Mouse (Mus musculus): ENCODE results near the gene Rnf43.

Gene Rnf43

DNA sequence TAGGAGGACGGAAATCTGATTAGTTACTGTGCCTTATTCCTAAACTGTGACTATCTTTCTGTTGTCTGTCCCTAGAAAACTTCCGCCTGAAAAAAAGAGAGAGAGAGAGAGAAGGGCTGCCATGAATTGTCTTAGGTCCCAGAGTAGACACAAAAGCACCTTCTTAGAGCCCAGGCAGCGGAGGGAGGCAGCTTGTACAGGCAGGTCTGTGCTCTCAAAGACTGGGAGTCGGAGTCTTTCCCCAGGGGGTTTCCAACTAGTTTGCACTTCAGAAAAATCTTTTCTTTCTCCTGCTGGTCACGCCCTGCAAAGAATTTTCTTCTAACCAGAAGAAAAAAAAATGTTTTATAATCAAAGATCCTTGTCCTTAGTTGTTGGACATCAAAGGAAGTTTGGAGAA, 15.2 kb downstream of the Rnf43 start:
- no peak for DNase-seq (ENCODE audit: low spot score)

DNA sequence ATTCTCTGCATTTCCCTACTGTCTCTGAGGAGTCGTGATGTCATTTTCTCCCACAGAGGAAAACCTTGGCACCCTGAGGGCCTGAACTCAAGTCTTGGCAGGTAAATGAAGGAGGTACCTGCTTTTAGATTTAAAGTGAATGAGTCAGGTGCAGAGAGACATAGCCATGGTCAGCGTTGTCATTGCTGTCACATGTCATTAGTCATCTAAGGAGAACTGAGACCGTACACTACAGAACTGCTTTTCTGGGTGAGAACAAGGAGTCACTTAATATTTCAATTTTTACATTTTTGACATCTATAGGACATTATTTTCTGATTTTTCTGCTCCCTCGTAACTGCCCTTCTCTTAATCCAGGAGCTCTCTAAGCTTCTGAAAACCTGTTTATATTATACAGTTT, 16.0 kb downstream of the Rnf43 start:
- DNase-seq (ENCODE audit: low spot score): no peak

DNA sequence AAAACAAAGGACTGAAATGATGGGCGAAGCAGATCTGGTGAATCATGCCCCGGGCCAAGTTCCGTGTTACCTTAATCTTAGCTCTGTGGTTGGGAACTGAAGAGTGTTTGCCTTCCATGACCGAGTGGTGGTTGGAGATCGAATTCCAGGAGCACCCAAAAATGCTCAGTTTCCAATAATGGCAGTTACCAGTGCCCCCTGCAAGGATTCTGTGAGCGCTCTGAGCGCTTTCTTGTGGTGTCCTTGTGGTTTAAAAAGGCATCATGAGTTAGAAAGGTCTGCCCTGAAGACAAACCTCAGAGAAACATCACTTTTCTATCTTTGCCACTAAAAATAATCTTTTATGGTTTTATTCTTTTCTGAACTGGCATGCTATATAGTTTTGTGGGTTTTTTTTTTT, 16.5 kb downstream of the Rnf43 start:
- no peak for DNase-seq (ENCODE audit: low spot score)

DNA sequence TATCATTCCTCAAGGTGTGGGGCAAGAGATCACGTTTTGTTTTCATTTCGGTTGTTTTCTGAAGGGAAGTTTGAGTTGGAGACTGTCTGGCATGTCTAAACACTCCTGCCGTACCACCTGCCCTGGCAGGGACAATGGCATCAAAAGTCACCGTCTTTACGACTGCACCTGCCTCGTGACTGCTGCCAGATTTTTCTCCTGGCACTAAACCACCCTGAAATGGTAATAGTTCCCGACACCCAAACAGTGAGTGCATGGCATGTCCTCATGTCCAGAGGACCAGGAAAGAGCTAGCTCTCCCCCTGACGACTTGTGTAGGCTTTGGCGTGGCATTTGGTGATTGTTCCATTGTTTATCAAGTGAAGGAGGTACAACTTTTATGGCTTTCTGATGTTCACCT, 18.3 kb downstream of the Rnf43 start:
- DNase-seq (ENCODE audit: low spot score): no peak

DNA sequence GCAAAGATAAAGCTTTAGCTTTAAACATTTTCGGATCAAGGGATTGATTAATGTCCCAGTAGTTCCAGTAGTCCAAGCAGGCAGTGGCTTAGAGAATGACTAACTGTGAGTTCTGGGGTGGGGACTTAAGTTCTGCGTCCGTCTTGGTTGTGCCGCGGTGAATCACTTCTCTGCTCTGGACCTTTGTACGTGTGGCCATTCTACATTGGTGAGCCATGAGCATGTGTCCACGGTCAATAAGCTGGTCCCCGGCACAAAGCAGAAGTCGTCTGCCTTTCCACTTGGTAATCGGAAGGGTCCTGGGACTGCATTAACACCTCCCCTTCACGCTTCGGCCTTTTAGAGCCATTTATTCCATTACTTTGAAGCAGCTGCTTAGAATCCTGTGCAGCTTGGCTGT, 19.6 kb downstream of the Rnf43 start:
- no peak for DNase-seq (ENCODE audit: low spot score)

DNA sequence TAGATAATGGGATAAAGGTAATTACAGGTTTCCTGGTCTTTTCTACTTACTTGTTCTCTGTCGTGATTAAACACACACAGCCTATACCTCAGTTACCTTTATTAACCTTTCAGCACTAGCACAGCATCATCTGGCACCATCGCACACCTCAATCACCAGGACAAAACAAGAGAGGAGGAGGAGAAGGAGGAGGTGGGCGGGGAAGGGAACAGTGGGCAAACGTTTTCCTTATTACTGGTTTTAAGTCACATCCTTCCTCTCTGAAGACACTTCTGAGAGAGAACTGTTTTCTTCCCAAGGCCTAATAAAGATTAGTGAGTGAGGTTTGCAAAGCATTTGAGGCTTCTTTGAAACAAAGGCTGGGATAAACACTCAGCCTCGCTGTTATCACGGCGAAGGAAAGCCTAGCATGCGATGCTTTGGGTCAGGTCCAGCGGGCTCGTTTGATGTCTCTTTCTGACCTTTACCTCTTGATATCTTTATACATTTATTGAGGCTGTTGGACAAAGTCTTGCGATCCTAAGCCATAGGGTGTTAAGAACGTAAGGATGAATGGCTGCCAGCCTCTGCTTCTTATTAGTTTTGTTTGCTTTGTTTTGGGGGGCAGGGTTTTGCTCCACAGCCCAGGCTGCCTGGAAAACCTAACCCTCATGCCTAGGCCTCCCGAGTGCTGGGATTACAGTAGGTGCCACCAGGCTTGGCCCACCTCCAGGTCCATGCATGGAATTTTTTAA, 20.5 kb downstream of the Rnf43 start:
- no peak for DNase-seq (ENCODE audit: low spot score)

DNA sequence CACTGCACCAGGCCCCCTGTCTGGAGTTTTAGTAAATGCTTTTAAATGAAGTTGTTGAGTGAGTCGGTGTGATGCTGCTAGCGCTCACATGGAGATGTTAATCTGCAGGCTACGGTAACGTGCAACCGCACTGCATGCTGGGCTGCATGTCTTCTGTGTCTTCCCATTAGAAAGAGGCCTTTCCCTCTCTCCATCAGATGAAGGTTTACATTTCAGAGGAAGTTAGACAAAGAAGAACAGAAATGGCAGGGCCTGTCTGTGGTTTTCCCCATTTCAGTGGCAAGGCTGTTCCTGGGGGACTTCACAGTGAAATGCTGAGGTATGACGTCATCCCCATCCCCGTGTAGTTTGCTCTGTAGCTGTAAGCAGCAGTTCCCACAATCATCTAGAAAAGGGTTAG, 23.9 kb downstream of the Rnf43 start:
- DNase-seq (ENCODE audit: low spot score): no peak

DNA sequence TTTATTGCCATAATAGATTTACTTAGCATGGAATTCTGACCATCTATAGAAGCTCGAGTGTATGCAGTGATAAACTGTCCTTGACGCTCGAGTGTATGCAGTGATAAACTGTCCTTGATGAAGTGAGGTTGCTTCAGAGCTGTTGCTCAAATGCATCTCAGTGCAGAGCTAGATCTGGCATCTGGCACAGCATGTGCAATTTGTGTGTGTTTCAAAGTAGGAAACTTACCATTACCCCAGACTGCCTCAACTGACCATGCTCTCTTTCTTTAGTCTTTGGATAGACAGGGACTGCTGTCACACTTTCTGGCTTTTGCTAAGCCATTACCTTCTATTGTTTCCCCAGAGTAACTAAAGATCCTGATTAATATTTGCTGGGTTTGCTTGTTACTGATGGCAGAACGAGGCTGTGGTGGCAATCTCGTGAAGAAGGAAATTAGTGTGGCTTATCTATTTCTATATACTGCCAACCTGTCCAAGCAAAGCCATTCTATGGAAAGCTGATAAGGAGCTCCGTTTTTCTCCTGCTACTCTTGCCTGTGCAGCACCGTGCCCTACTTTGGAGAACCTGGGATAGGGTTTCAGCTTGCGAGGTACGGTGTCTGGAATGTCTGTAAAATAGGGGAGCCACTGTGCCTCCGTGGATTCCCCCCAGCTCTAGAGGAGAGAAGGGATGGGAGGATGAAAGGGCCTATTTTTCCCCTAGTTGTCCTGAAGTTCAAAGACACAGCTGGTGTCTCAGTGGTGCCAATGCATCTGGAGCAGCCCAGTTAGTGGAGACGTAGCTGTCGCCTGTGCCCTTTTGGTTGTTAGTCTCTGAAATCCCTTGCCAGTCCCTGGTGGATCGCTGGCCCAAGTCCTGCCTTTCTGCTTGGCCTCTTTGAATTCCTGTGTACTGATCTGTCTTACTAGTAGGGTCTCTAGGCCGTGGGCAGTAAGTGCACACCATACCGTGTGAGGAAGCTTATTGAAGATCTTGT, 25.0 kb downstream of the Rnf43 start:
- no peak for DNase-seq (ENCODE audit: low spot score)

DNA sequence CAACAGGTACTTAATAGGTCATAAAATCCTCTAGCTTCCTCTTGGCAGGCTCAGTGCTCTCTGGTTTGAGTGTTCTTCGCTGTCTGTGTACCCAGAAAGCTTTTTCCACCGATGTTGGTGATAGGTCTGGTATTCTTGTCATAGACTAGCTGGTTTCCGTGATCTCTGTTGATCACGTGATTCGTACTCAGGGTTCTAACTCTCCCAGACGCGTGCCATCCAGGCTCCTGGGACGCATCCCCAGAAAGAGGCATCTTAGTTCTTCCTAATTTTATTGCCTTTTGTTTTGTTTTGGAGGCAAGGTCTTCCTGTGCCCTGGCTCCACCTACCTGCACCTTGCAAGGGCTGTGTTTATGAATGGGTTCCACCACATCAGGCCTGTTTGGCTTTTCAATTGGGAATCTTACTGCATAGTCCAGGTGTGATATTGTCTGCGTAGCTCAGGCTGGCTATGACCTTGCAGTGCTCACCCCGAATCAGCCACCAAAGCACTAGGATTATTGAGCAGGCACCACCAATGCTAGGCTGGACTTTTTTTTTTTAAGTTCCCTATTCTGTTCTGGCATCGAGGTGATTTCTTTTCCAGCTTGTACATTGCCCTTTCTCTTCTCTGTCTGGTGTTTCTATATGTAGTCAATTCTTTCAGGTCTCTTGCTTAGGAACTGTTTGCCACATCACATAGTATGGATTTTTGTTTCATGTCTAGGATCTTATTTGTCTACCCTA, 26.1 kb downstream of the Rnf43 start:
- no peak for DNase-seq (ENCODE audit: low spot score)

DNA sequence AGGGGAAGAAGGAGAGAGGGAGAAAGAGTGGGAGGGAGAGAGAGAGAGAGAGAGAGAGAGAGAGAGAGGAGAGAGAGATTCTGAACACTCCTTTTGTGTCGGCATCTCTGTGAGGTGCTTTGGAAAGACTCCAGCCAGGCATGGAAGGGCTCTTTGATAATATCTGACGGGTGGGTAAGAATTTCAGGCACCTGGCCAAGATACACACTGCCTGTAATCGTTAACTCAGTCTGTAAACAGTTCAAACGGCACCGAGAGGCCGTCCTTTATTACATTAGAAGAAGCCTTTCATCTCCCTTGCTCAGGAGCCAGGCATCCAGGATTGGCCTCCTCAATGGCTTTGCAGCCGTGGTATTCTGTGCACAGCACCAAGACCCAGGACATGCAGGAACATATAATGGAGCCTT, 26.9 kb downstream of the Rnf43 start:
- peak; percentile 77 for DNase-seq (ENCODE audit: low spot score)

DNA sequence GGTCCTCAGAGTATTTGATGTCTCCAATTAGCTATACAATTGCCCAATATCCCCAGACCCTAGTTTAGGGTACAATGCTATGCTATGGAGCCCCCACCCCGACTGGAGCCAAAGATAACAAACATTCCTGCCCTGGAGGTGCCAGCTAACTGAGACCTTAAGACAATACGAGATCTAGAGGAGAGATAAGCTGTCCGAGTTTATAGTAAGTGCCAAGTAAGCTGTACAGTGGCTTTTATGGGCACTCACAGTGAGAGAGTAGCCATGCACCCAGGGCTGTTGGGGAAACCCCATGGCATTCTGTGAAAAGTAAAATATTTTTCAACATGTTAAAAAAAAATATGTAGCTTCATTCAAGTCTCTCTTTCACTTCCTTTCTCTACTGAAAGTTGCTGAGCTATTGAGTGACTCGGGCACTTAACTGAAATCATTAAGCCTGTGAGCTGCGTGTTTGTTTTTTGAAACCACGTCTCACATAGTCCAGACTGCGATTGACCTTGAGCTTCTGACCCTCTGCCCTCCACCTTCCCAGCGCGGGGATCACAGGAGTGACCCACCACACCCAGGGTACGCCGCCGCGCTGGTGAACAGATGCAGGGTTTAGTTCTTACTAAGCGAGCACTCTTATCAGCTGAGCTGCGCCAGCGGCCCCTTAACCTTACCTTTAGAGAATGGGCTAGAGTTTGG, 27.7 kb downstream of the Rnf43 start:
- peak; percentile 62 for DNase-seq (ENCODE audit: low spot score)

DNA sequence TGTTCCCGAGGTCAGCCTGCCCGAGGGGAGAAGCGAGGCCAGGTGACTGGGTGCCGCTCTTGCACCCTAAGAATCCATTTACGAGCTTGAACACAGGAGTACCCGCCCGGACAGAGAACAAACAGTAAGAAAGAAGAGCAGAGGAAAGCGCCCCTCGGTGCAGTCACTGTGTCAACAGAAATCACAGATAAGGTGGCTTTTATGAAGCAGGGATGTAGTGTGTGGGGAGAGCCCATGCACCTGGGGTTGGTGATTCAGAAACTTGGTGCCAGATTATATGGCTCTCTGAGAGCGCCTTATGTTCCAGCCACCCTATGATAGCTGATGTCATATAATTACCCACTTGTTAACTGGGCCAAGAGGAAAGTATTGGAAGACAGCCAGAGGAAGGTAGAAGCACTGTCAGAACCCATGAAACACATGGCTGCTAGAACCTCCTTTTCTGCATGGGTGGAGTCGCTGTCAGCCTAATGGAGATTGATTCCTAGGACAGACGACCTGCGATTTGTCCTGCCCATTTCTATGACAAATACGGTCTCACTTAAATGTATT, 34.7 kb downstream of the Rnf43 start:
- DNase-seq (ENCODE audit: low spot score): no peak

DNA sequence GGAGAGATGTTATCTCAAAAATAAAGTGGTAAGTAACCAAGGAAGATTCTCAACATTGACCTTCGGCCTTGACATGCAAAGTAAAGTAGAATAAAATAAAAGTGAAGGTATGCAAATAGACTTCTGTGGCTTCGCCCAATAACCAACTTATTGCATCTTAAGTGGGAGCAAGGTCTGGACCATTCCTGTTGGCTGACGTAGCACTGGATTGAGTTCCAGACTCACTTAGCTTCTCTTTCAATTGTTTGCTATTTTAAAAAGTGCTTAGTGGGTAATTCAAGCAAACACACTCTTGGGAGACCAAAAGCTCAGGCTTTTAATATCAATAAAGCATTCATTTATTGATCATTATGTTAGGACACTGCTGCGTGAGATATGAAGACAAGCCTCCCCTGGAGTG, 35.6 kb downstream of the Rnf43 start:
- DNase-seq (ENCODE audit: low spot score): no peak

DNA sequence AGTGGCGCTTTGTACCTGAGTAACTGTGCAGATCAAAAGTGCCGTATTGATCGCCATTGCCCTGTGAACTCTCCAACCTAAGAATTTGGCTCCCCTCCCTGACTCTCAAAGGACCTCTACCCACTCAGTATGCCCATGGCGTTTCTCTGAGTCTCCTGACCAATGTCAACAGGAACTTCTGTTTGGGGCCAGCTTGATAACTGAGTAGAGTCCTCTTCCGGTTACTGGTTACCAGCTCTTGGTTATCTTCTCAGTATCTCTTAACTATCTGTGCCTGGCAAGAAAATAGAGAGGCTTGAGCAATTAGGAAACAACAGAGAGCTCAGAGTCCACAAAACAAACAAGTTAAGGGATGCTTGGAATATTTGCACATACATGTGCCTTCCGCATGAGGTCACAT, 38.6 kb downstream of the Rnf43 start:
- peak; percentile 32 for DNase-seq (ENCODE audit: low spot score)

DNA sequence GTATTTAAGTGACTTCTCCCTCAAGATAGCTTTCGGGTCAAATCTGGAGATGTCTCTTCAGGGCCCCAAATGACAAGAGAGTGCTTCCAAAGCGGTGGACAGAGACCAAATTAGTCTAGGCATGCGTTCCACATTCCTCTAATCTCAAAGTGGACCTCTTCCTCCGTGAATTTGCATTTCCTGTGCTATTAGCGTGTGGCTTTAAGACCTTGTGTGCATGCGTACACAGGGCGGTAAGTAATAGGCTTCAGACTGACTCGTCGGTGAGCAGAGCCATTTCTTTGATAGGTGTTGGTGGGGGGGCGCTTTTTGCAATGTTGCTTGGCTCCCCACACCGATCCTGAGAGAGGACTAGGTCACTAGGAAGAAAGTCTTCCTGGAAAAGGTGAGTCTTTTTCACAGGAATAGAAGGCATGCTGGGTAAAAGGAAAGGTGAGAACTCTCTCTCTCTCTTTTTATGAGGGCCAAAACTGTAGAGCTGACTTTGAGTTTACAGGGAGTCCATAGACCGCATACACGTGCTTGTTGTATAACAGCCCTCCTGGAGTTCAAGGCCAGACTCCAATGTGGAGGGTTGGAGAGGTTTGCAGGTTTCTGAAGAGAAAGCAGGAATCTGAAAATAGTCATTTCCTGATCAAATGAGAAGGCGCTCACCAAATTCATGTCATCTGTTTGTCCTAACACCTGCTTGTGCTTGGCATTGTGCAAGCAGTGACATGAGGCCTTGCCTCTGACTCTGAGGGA, 39.5 kb downstream of the Rnf43 start:
- no peak for DNase-seq (ENCODE audit: low spot score)

DNA sequence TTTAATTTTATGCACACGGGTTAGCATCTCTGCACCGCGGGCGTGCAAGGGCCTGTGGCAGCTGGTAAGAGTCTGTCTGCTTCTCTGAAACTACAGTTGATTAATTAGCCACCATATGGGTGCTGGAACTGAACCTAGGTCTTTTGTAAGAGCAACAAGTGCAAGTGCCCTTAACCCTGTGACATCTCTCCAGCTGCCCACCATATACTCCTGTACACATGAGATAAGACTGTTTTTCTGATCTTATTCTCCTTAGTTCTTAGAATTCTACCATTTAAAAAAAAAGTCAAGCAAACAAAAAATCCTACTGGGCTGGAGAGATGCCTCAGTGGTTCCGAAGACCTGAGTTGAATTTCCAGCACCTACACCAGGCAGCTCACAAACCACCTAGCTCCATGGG, 41.1 kb downstream of the Rnf43 start:
- no peak for DNase-seq (ENCODE audit: low spot score)

DNA sequence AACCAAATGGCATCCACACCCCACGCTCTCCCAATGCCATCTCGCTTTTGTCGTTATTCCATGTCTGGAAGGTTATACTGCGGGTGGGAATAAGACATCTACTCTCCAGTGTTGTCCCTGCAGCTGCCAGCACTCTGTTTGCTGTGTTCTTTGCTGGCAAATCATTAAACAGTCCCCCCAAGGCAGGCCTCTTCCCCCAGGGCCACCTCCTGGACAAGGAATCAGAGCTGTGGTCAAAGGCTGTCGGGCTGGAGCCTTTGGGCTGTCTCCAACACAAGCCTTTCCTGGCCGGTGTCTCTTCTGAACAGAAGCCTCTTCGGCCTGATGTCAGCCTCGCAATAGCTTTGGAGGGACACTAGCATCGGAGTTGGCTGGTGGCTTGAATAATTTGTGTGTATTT, 41.8 kb downstream of the Rnf43 start:
- DNase-seq (ENCODE audit: low spot score): peak; percentile 81

DNA sequence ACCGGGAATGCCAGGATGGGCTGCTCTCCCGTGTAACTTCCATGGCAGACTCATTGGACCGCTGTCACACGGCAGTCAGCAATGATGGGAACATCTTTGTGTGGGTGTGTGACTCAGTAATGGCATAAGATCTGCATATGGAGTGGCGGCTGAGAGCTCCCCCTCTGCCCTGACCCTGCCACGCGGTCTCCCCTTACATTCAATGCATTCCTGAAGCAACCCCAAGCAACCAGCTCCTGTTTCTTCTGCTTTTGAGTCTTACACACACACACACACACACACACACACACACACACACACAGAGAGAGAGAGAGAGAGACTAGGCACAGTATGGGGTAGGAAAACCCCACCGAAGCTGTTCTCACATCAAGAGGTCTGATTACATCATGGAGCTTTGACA, 45.0 kb downstream of the Rnf43 start:
- no peak for DNase-seq (ENCODE audit: low spot score)

DNA sequence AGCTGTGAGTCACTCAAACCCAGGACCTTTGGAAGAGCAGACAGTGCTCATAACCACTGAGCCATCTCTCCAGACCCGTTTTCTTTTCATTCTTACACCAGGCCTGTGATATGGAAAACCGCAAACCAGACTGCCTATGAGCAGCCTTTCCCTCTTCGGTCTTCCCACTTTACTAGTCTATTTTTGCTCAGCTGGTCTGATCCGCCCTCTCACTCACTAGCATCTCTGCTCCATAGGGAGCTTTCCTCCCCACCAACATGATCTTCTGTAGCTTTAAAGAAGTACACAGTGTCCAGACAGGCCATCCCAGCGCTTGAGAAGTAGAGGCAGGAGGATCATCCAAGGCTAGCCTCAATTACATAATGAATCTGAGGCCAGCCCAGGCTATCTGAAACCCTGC, 46.5 kb downstream of the Rnf43 start:
- DNase-seq (ENCODE audit: low spot score): no peak

DNA sequence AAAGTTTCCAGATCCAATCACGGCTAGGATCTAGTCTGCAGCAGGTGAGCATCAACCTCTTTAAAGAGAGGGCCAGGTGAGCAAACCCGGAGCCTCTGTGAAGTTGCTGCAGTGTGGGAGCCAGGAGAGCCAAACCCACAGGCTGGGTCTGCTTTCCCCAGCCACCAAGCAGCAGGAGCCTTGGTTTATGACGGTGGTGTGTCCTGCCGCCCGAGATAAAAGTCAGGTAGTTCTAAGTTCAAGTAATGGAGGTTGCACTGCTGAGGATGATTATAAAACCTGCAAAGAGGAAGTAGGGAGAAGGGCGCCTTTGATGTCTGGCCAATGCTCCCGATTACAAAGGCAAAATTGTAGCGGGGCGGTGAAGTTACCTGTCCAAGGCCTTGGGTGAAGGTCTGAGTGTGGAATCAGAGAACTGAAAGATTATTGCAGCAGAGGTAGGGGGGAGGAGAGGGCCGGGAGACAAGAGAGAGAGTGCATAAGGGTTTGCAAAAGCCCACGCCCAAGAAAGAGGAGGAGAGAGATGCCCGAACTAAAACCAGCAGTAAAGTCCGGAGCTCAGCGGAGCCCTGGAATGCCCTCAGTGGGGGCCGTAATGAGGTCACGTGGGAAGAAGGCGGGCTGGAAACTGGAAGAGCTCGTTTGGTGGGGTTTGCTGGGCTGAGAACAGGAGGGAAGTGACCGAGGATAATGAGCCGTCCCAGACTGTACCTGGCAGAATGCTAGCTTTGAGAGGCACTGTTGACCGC, 47.2 kb downstream of the Rnf43 start:
- DNase-seq (ENCODE audit: low spot score): peak; percentile 65

All from yolk sac, embryonic 10.5 days (tissue).